Mouse (Mus musculus) retina, embryonic 14.5 days (tissue): ENCODE data around the gene Ncstn.

Experiments used
- DNase-seq: peaks from one replicate; pipeline ENCODE4 v3.0.0-alpha.2; 2015; ENCODE audit warnings: low spot score

Gene Ncstn

DNA sequence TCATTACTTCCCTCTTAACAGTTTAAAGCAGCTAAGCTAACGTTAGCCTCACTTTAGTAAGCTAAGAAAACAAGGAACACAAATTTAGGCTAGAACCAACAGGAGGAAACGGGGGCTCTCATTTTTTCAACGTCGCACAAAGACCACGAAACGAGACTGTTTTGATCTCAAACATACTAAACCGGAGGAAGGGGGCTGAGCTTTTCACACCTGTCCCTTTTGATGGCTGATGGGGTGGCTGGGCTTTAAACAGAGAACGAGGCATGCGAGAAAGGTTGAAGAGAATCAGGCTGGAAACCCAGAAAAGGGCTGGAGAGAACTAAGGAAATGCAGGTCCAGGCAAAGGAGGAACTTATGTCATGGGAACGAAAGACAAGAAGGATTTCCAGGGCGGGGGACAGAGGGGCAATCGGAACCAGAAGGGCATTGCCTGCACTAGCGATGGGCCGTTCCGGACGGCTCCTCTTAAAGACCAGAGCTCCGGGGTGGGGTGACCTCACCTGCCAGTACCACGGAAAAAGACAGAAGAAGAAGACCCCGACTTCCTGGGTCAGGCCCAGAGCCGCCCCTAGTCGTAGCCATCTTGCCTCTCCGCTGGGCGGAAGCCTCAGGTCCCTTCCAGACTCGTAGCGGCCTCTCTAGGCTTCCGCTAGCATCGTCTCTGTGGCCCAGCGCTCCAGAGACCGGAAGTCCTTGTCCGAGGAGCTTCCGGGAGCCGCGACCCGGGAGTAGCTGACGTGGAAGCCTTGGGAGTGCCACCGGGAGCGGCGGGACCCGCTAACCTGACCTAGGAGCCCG is at the start of gene Ncstn, which contains the start of gene Copa:
TSS of gene Ncstn (minus strand) at position 695 of the 798 bp plus-strand sequence.
TSS of gene Copa (plus strand) at position 429 of the 798 bp plus-strand sequence.
- peak; percentile 98 for DNase-seq

- no peak for DNase-seq
These were observed 49.7 kb upstream of the Ncstn start for GRCm38 (mm10) chr1:172132319-172132718.

DNA sequence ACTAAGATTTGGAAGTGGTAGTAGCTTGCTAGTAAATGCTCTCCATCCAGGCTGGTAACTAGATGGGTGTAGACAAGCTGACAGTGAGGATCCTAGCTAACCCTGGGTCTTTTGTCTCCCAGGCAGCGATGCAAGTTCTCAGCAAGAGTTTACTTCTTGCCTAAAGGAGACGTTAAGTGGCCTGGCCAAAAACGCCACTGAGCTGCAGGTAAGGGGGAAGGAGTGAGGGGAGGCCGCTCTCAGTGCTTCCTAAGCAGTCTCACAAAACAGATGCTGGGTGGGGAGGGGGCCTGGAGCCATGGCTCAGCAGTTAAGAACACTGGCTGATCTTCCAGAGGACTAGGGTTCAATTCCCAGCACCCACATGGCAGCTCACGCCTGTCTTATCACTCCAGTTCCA is 47.2 kb upstream of the Ncstn start:
- no peak for DNase-seq

DNA sequence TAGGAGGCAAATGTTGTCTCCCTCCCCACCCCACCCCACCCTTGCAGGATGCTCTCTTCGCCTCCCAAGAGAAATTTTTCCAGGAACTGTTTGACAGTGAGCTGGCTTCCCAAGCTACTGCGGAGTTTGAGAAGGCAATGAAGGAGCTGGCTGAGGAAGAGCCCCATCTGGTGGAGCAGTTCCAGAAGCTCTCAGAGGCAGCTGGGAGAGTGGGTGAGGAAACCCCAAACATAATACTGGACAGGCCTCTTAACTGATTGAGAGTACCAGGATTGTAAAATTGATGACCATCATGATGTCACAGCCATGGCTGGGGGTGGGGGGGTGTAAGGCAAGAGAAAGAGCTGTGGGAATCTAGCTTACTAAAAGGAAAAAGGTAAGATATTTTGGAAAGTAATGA is 46.5 kb upstream of the Ncstn start:
- DNase-seq, result peak; percentile 62

GRCm38 (mm10) chr1:172128563-172128962 is 46.0 kb upstream of the Ncstn start:
- no peak for DNase-seq

GRCm38 (mm10) chr1:172127487-172127886 is 44.9 kb upstream of the Ncstn start:
- no peak for DNase-seq

DNA sequence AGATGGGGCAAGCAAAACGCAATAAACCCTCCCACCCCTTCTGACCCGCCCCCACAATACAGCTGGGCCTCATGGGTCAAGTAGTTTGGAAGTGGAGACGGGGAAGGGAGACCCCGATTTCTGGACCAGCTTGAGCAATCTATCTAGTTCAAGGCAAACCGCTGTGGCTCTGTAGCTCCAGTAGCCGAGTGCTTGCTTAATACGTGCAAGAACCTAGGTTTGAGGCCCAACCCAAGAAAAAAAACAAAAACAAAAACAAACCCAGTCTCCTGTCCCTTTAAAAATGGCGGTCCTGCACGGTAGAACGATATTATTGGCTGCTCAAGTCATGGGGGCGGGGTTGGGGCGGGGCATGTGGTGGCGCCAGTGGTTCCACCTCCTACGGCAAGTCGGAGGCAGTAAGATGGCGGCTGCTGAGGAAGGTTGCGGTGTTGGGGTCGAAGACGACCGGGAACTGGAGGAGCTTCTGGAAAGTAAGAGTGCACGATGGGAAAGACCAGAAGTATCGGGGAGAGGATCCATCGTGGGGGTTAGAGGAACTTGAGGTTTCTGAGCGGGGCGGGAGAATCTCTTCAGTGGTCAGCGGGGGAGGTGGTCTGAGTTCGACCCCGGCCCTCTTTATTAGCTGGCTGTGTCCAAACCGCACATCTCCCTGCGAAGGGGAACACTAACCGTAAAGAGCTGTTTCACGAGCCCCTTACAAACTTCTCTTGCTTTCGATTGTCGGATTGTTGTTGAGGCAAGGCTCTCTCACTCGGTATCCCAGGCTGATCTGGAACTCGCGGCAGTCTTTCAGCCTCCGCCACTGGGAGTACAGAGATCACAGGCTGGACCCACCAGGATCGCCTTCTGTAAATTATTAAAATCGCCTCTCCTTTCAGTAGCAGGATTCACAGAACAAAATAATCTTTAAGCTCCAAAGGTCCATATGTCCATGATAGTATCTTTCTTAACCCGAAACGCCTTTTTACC is 44.1 kb upstream of the Ncstn start, which contains the start of gene Pex19:
TSS of gene Pex19 (plus strand) at position 380 of the 972 bp plus-strand sequence.
- DNase-seq, result peak; percentile 93

DNA sequence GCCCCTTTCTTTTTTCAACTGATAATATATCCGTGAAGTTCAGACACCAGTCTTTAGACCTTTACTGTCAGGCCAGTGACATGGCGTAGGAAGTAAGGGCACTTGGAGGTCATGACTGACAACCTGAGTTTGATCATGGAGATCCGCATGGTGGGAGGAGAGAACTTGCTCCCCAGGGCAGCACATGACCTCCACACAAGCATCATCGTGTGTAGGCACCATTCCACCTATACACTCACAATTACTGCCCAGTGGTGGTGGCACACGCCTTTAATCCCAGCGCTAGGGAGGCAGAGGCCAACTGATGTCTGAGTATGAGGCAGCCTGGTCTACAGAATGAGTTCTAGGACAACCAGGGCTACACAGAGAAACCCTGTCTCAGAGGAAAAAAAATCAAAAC is 42.0 kb upstream of the Ncstn start:
- no peak for DNase-seq

GRCm38 (mm10) chr1:172122671-172123070 is 40.1 kb upstream of the Ncstn start:
- no peak for DNase-seq

DNA sequence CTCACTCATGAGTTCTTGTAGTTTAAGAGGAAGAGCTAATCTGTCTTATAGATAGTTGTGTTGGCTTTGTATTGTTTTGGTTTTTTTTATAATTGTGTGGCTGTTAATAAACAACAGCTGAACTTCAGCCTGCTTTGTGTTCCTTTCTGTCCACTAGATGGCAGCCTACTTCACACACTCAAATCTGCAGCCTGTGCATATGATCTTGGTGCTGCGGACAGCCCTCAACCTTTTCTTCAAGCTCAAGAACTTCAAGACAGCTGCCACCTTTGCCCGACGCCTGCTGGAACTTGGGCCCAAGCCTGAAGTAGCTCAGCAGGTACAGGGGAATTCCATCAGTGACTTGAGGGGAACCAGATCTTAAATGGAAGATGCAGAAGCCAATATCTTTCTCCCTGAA is 37.1 kb upstream of the Ncstn start:
- peak; percentile 83 for DNase-seq

GRCm38 (mm10) chr1:172119100-172119499 is 36.5 kb upstream of the Ncstn start:
- DNase-seq, result no peak

DNA sequence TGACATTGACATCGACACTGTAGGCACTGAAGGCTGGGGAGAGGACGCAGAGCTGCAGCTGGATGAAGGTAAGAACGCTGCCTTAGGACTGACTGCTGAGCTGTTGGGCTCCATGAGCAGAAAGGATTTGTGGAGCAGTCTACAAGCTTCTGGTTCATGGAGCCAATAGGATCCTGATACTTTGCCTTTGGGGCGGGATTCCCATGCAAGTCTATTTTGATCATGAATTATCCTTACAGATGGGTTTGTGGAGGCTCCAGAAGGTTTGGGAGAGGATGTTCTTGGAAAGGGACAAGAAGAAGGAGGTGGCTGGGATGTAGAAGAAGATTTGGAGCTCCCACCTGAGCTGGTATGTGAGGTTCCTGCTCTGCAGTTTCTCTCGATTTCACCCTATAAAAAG is 34.4 kb upstream of the Ncstn start:
- DNase-seq, result no peak

DNA sequence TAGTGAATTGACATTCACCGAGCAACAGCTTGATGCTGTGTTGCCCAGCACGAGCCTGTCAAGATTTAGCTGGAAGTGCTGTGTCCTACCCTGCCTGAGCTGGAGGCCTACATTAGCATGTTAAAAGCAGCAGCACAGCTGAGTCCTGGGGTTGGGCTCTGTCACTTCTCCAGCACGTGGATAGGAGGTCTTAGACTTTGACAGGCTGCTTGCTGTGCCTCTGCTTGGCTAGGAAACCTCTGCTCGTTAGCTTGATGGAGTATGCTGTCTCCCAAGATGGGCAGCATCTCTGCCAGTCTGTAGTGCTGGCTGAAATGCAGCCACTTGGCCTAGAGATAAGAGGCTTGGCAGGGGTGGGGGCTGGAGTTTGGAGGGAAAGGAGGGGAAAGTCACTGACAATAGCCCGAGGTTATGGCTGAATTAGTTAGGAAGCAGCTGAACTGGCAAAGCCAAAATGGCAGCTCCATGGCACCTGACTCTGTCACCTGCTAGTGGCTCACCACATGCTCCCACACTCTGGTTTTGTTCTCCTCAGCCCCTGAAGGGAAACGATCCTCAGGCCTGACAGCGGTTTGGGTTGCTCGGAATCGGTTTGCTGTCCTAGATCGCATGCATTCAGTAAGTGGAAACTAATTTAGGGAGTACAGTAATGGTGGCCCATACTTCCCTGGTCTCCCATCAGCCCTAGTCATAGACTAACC is 25.3 kb upstream of the Ncstn start:
- no peak for DNase-seq

- DNase-seq, result peak; percentile 34
These were observed 22.5 kb upstream of the Ncstn start for GRCm38 (mm10) chr1:172105101-172105500.

DNA sequence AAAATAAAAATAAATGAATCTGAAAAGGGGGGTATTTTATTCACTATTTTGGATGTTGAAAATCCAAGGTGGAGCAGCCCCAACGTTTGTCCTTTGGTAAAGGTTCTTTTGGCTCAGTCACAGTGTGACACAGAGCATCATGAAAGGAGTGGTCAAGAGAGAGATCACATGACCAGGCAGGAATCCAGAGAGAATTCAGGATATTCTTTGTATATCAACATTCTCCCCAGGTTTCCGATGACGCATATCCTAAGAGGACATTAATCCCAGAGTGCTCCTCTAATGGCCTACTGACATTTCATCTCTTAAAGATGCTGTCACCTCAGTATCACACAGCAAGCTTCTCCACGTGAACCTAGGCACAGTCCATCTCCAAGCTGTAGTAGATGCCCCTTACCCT is 21.0 kb upstream of the Ncstn start:
- DNase-seq, result no peak

DNA sequence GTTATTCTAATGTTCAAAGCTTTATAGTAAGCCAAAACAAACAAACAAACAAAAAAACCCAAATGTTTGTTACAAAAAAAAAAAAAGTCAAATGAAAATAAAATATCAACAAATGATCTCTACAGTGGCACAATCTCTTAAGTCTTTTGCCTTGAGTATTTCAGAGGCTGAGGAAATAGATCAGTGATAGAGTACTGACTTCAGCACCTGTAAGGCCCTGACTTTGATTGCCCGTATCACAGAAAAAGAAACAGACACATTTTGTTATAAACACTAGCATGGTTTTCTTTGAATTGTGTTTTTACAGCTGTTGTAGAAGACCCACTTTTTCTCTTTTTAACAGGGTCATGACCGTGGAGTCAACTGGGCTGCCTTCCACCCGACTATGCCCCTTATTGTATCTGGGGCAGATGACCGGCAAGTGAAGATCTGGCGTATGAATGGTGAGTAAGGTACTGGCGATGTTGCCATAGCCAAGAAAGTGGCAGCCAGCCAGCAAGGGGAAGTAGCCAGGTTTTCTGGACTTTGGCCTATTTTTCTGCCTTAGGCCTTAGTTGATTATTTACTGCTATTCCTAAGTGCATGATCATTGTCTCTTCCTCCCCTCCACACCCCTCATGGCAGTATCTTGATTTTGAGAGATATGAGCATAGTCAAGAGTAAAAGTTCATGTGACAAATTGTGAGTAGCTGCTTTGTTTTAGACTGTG is 16.9 kb upstream of the Ncstn start:
- DNase-seq, result no peak

- DNase-seq, result peak; percentile 54
These were observed 12.6 kb upstream of the Ncstn start for GRCm38 (mm10) chr1:172095202-172095601.

DNA sequence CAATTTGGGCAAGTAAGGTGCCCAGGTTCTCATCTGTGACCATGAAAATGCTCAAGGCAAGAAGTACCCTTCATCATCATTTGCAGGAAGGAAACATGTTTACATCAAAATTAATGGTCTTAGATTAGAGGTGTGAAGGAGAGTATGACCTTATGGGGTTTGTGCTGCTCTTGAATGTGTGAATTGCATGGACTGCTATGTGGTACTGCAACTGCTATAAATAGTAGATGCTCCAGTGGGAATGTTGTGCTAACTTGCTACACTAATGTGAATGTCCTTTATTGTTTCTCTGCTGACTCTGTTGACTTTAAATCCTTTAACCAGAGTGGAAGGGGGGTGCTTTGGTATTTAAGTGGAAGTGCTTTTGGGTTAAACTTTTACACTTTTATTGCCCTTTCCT is 11.7 kb upstream of the Ncstn start:
- DNase-seq, result no peak

DNA sequence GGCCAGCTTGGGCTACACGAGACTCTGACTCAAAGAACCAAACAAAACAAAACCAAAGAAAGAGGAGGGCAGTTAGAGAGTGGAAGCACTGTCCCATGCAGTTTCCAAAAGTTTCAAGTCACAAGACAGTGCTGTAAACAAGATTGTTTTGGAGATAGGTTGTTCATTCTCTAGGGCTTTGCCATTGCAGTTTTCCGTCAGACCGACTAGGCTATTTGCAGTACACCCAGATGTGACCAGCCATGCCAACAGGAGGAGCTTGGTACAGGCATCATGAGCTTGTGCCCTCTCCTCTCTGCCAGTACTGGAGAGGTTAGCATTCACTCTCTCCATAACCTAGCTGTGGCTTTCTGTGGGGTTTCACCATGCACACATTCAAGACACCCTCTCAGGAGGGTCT is 10.9 kb upstream of the Ncstn start:
- no peak for DNase-seq

DNA sequence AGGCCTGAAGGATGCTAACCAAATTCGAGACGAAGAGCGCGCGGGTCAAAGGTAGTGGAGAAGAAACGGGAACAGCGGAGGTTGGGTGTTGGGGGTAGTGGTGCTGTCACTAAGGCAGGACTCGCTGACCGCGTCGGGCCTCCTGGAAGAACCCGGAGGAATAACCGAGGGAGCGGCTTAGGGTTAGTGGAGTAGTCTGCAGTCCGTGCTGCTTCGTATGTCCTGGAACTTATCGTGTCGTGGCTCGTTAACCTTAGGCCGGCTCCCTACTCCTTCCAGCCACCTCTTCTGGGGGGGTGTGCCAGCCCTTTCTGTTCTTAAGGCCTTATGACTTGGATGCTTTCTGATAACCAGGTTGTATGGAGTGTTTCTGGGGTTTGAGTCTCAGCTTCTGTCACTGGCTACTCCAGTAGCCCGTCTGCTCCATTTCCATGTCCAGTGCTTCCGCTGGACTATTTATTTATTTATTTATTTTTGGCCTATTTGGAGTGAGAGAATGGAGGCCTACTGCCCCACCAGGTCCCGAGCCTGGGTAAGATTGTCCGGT is 377 bp upstream of the Ncstn start:
- no peak for DNase-seq

GRCm38 (mm10) chr1:172077981-172078380 is 4.6 kb downstream of the Ncstn start:
- no peak for DNase-seq
